Comparison of ENCODE assay signal across 8 mouse cellular contexts in the genomic region with DNA sequence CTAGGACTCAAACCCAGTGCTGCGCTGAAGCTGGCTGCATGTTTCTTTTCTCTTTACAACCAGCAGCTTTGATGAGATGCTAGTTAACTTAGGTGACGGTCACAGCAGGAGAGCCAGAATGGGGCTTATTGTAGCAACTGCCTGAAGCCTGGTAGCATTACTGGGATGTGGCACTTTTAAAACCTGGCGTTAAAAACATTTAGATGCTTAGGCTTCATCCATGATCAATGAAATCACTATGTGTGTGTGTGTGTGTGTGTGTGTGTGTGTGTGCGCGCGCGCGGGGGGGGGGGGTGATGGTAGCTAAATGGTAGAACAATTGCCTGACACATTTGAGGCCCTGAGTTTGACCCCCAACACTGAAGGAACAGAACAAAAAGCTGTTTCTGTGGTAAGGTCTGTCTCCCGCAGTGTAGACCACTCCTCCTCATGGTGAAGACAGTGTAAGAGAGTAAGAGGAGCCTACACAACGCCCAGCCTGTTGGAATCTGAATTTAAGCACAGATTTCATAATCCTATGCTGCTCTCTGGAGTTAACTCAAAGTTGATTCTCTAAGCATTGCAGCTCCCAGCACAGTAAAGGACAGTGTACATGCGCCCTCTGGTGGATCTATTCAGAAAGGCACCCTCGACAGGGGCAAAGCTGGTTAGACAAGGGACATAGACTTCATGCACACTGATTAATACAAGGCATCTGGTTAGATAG. TPM values are rescaled to one million over a fixed set of nuclear protein-coding genes. Genes with fewer than 3 reads are reported as not detected.
A peak's percentile ranks its signal among the peaks of the same experiment; 100 is the strongest.
DNase-seq lines count a peak whose midpoint lies in the region; ATAC-seq and TF ChIP-seq lines count a peak whose summit lies in the region.

No protein-coding gene starts in this region.

- no peak overlapping the region for H3K9ac ChIP-seq in kidney, embryonic 15.5 days
- no peak overlapping the region for H3K9ac ChIP-seq in limb, embryonic 15.5 days

- peak; percentile 86 for TF ChIP-seq CTCF in C2C12 (IDR thresholded peaks at IDR 0.05; ENCODE audit: control insufficient read depth, insufficient read depth, insufficient read length)

- ATAC-seq in erythroblast, adult 5-6 weeks (replicated peaks; ENCODE audit: low FRiP score, poor library complexity, severe bottlenecking), result peak; percentile 80
- peak; percentile 88 for ATAC-seq in kidney, embryonic 15.5 days (replicated peaks; ENCODE audit: low FRiP score)
- ATAC-seq in limb, embryonic 15.5 days (ENCODE audit: insufficient number of reproducible peaks, low FRiP score, low TSS enrichment, low read depth), result peak; percentile 92
- ATAC-seq in monocyte, adult 5-6 weeks (replicated peaks; ENCODE audit: insufficient number of reproducible peaks, low FRiP score, low TSS enrichment, poor library complexity, severe bottlenecking), result peak; percentile 77

- DNase-seq in brain, adult 2 months (ENCODE audit: low read depth, low spot score), result peak; percentile 90
- DNase-seq in heart, embryonic 10.5 days (ENCODE audit: low spot score), result peak; percentile 92
- DNase-seq in spleen, postnatal 4 days (ENCODE audit: low spot score in 2 of 2), result peak; percentile 71 to 88

- no peaks in the 10 kb centered on the region for H3K79me3 ChIP-seq in C2C12 (ENCODE audit: low read depth)

- H3K79me2 ChIP-seq in C2C12 (ENCODE audit: control insufficient read depth, insufficient read depth), result no peaks in the 10 kb centered on the region

- no peak overlapping the region for H3K4me2 ChIP-seq in kidney, embryonic 15.5 days
- H3K4me2 ChIP-seq in limb, embryonic 15.5 days, result no peak overlapping the region

- H3ac ChIP-seq in C2C12 (ENCODE audit: control insufficient read depth, insufficient read length, low read depth), result no peak overlapping the region

- H3K4me1 ChIP-seq in heart, embryonic 10.5 days, result no peaks in the 10 kb centered on the region
- H3K4me1 ChIP-seq in kidney, embryonic 15.5 days, result no peaks in the 10 kb centered on the region
- no peaks in the 10 kb centered on the region for H3K4me1 ChIP-seq in limb, embryonic 15.5 days

- no peak overlapping the region for H3K4me3 ChIP-seq in C2C12 (ENCODE audit: insufficient read depth, poor library complexity, severe bottlenecking)
- H3K4me3 ChIP-seq in heart, embryonic 10.5 days, result no peak overlapping the region
- no peak overlapping the region for H3K4me3 ChIP-seq in kidney, embryonic 15.5 days (replicated peaks)
- H3K4me3 ChIP-seq in limb, embryonic 15.5 days, result no peak overlapping the region

- no peaks in the 10 kb centered on the region for H3K36me3 ChIP-seq in C2C12 (ENCODE audit: control insufficient read depth, insufficient read depth)
- no peaks in the 10 kb centered on the region for H3K36me3 ChIP-seq in heart, embryonic 10.5 days
- no peaks in the 10 kb centered on the region for H3K36me3 ChIP-seq in kidney, embryonic 15.5 days
- H3K36me3 ChIP-seq in limb, embryonic 15.5 days, result no peaks in the 10 kb centered on the region

- no peak overlapping the region for H3K27ac ChIP-seq in heart, embryonic 10.5 days
- H3K27ac ChIP-seq in kidney, embryonic 15.5 days, result no peak overlapping the region
- H3K27ac ChIP-seq in limb, embryonic 15.5 days, result no peak overlapping the region

- 51% methylated on average over 12 of the region's 12 CpGs for WGBS in heart, embryonic 10.5 days
- WGBS in kidney, embryonic 15.5 days, result 52% methylated on average over 12 of the region's 12 CpGs
- WGBS in limb, embryonic 15.5 days, result 45% methylated on average over 12 of the region's 12 CpGs

- peaks cover 3% of the 10 kb centered on the region for H3K27me3 ChIP-seq in C2C12 (ENCODE audit: control insufficient read depth, insufficient read depth, insufficient read length)
- no peaks in the 10 kb centered on the region for H3K27me3 ChIP-seq in heart, embryonic 10.5 days (ENCODE audit: insufficient read depth, poor library complexity, severe bottlenecking)
- no peaks in the 10 kb centered on the region for H3K27me3 ChIP-seq in kidney, embryonic 15.5 days
- H3K27me3 ChIP-seq in limb, embryonic 15.5 days, result no peaks in the 10 kb centered on the region

- no peaks in the 10 kb centered on the region for H3K9me3 ChIP-seq in heart, embryonic 10.5 days
- H3K9me3 ChIP-seq in kidney, embryonic 15.5 days (replicated peaks), result no peaks in the 10 kb centered on the region
- no peaks in the 10 kb centered on the region for H3K9me3 ChIP-seq in limb, embryonic 15.5 days

TF ChIP-seq in C2C12, 6 proteins besides CTCF, POLR2A, EP300 and RAD21:
- TF ChIP-seq MYOD1 (IDR thresholded peaks at IDR 0.05; ENCODE audit: control insufficient read depth, insufficient read length, low read depth), result no peak
- TF ChIP-seq CEBPB (IDR thresholded peaks at IDR 0.05; ENCODE audit: low read depth), result no peak
- TF ChIP-seq USF1 (IDR thresholded peaks at IDR 0.05; ENCODE audit: low read depth), result no peak
TF ChIP-seq in C2C12: peak in this region for 0.

RNA-seq across cellular contexts. Expression of gene Piwil4, which starts 41.8 kb away (rescaled TPM):
- 0.23 TPM for polyA plus RNA-seq in C2C12 (2012; fragmentation: generic; extraction: Trizol)
- not detected in 2 replicates for total RNA-seq in erythroblast, adult 5-6 weeks (2015; ENCODE audit: low replicate concordance)
- total RNA-seq in erythroblast, adult 5-6 weeks (2017; ENCODE audit: low replicate concordance), result not detected in 2 replicates
- polyA plus RNA-seq in heart, embryonic 10.5 days (2016; fragmentation: Nextera tagmentation; extraction: Ambion mirVana), result not detected in 2 replicates
- polyA plus RNA-seq in kidney, embryonic 15.5 days (2015; fragmentation: Nextera tagmentation; extraction: Ambion mirVana), result 0.05 TPM in 1 of 2 replicates, not detected in the other
- 0.12 TPM in 1 of 2 replicates, not detected in the other for polyA plus RNA-seq in limb, embryonic 15.5 days (2015; fragmentation: Nextera tagmentation; extraction: Ambion mirVana)
- total RNA-seq in monocyte, adult 5-6 weeks (2017), result not detected in 3 replicates

RNA-seq across cellular contexts. Expression of gene Fut4, which starts 53.5 kb away (rescaled TPM):
- polyA plus RNA-seq in C2C12 (2012; fragmentation: generic; extraction: Trizol), result 0.49 TPM
- 2.3 and 3.7 TPM in 2 replicates for total RNA-seq in erythroblast, adult 5-6 weeks (2015; ENCODE audit: low replicate concordance)
- 1.4 and 2.1 TPM in 2 replicates for total RNA-seq in erythroblast, adult 5-6 weeks (2017; ENCODE audit: low replicate concordance)
- polyA plus RNA-seq in heart, embryonic 10.5 days (2016; fragmentation: Nextera tagmentation; extraction: Ambion mirVana), result 3.3 and 4.0 TPM in 2 replicates
- polyA plus RNA-seq in kidney, embryonic 15.5 days (2015; fragmentation: Nextera tagmentation; extraction: Ambion mirVana), result 3.2 TPM in 2 replicates
- polyA plus RNA-seq in limb, embryonic 15.5 days (2015; fragmentation: Nextera tagmentation; extraction: Ambion mirVana), result 1.9 and 2.1 TPM in 2 replicates
- total RNA-seq in monocyte, adult 5-6 weeks (2017), result 12.1 to 18.8 TPM (median 17.1 TPM) in 3 replicates

RNA-seq across cellular contexts. Expression of gene Amotl1, which starts 53.9 kb away (rescaled TPM):
- 17.3 TPM for polyA plus RNA-seq in C2C12 (2012; fragmentation: generic; extraction: Trizol)
- total RNA-seq in erythroblast, adult 5-6 weeks (2015; ENCODE audit: low replicate concordance), result 0.21 TPM in 1 of 2 replicates, not detected in the other
- total RNA-seq in erythroblast, adult 5-6 weeks (2017; ENCODE audit: low replicate concordance), result not detected in 2 replicates
- polyA plus RNA-seq in heart, embryonic 10.5 days (2016; fragmentation: Nextera tagmentation; extraction: Ambion mirVana), result 16.8 and 18.6 TPM in 2 replicates
- polyA plus RNA-seq in kidney, embryonic 15.5 days (2015; fragmentation: Nextera tagmentation; extraction: Ambion mirVana), result 20.4 and 23.3 TPM in 2 replicates
- 35.3 and 36.1 TPM in 2 replicates for polyA plus RNA-seq in limb, embryonic 15.5 days (2015; fragmentation: Nextera tagmentation; extraction: Ambion mirVana)
- not detected in 3 replicates for total RNA-seq in monocyte, adult 5-6 weeks (2017)
